In the genomic region with DNA sequence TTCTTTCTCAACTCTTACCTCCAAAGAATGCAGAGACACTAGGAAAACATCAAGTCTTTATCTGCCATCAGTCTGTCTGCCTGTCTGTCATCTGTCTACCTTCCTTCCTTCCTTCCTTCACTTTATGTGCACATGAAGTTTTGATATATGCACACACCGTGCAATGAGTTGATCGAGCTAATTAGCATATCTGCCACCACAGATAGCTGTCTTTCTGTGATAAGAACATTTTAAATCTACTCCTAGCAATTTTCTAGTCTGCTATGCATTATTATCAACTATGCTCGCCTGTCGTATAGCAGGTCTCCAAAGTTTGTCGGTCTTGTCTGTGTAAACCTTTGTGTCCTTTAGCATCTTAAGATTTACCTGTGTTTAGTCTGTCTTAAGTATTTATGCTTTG, we compare ENCODE assay signal across 6 mouse cellular contexts. TPM values are rescaled to one million over a fixed set of nuclear protein-coding genes. Genes with fewer than 3 reads are reported as not detected.
"Had no signal": no experiment of that assay in that cellular context is flagged by ENCODE, and none has a peak within 500 bp of the region (broad histone marks: within the 10 kb centered on the region; RNA-seq: fewer than 3 reads in every experiment).

No protein-coding gene starts in this region.

RNA-seq across cellular contexts. Expression of a gene that starts 42.1 kb away (rescaled TPM):
- total RNA-seq: common myeloid progenitor, adult 5-6 weeks; gastrocnemius, adult 18-20 months; gastrocnemius, postnatal 25 days; granulocyte monocyte progenitor cell, adult 5-6 weeks; heart, adult 18-20 months had no signal
- polyA plus RNA-seq: erythroblast, embryonic 14.5 days had no signal
